Mouse (Mus musculus): ENCODE measurements around the gene Npffr2.
"Not testable (repeated sequence)": the region's sequence is repeated elsewhere in the genome, so short reads cannot be mapped to it uniquely, and the experiment has no call there.

Npffr2 gene

DNA sequence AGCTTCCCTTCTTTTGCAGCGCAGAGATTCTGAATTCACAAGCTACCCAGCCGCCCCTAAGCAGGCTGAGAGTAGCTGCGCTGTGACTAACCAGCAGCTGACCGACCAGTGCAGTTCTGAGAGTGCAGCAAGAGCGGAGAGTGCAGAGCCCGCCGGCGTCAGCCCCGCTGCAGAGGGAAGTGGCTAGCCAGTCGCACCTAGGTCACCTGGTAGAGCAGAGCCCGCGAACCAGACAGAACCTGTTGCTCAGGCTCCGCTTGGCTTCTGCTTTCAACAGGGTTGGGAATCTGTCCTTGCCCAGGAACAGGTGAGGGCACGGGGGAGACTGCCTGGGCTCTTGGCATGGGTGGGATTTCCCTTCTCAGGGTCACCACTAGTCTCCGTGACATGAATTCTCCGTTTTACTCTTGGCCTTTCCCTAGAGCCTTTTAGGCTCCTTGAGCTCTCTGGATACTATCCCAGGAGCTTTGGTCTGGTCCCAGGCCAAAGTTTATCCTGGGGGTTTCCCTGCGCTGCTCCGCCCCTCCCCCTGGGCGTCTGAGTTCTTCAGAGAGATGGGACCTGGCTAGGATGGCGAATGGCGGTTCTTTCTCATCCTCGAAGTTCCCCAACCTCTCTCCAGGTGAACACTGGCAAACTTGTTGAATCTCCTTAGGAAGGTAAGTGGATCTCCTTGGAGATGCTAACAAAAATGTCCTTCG, at the start of gene Npffr2:
TSS of gene Npffr2 (plus strand) at position 552 of the 701 bp plus-strand sequence.
- peak; percentile 6 to 16 for DNase-seq (ENCODE audit: low spot score in 2 of 2)

DNA sequence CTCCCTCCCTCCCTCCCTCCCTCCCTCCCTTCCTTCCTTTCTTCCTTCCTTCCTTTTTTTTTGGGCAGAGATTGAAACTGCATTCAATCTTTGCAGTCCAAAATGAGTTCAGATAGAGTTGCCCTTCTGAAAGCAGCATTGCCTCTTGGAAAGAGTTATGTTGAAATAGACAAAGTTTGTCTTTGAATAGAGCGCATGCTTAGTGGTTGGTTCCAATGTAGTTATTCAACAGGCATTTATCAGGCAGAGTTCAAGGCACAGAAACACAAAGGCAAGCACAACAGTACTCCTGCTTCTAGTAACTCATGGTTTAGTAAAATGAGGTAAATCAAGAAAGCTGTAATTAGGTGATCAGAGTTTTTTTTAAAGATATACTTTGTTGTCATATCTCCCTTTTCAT, 34.7 kb upstream of the Npffr2 start:
- no peak for DNase-seq (ENCODE audit: low spot score in 2 of 2)

DNA sequence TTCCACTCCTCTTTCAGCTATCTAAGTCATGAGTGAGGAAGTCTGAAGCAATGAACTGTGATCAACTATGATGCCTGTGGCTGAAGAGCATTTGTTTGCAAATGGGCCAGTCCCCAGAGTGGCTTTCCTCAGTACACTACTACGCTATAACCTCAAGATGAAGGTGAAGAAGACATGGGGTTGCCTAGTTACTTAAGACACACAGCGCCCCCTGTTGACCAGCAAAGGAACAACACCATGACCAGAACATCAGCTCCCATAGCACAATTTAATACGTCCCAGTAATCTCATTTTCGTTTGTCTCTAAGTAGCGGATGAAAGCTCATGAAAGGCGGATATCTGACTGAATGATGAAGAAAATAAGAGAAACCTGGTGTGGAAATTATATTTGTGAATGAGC, 27.0 kb upstream of the Npffr2 start:
- no peak for DNase-seq (ENCODE audit: low spot score in 2 of 2)

DNA sequence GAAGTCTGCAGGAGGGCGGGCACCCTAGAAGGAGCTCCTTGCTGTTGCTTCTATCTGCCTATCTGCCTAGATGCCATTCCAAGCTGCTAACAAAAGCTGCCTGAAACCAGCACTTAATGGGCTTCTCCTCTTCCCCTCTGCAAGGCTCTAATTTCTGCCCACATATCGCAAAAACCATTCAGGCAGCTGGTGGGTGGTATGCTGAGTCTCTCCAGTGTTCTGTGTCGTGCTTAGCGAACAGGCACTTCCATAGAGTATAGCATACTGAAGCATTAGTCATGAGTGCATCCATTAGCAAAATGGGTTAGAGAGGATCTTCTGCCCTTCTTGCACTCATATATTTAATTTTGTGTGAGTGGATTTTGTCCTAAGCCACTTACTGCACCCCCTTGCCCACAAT, 8.6 kb upstream of the Npffr2 start:
- peak; percentile 6 to 31 for DNase-seq (ENCODE audit: low spot score in 2 of 2)

DNA sequence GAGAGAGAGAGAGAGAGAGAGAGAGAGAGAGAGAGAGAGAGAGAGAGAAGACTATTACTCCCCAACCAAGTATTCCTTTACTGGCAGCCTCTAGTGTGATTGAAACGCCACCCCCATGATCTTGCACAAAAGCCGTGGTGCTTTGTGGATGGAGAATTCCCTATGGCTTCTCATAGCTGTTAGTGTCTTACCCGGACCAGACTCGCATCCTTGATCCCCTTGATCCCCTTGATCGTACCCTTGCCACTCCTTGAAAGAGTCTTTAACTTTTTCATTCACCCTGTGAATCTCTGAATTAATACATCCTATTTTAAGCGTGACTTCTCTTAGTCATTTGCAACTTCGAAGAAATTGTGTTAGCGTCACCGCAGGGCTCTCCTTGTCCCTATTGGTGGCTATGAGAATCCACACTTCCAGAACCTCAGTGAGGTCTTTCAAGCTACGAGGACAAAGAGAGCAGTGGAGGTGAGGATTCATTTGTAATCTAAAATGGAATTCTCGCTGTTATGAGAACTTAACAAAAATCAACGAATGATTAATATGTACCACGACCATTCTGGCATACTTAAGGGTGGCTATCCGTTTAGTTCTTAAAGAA, 949 bp upstream of the Npffr2 start:
- DNase-seq (ENCODE audit: low spot score in 2 of 2), result no peak

DNA sequence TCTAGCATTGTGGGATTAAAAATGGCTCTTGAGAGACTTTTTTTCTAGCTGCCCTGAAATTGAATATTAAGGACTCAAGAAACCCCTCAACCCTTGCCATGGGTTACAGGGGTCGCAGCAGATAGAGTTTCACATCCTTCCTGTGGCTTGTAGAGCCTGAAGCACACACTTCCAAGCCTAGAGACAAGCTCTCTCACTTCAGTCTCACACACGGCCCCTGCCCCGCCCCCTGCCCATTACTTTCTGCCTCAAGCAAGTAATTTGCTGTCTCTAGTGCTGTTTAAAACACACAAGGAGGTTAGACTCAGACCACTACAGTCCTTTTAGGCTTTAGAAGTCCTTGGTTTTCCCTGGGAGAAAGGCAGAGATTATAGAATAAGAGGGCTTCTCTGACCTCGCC, 1.7 kb downstream of the Npffr2 start:
- no peak for DNase-seq (ENCODE audit: low spot score in 2 of 2)

DNA sequence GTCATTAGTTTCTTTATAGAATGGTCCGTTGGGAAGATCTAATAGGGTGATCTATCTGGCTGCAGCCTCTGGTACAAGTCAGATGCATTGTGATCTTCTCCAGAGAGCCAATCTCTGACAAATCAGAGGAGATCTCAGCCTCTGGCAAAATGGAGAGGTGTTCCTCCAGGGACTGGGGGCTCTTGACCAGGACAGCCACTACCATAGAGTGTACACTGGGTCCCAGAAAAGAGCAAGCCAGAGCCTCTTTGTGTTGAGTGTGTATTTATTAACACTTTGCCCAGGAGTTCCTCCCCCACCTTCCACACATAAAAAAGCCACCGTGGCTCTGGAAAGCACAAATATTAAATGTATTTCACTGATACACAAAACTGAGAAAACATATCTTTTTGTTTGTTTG, 2.2 kb downstream of the Npffr2 start:
- no peak for DNase-seq (ENCODE audit: low spot score in 2 of 2)

DNA sequence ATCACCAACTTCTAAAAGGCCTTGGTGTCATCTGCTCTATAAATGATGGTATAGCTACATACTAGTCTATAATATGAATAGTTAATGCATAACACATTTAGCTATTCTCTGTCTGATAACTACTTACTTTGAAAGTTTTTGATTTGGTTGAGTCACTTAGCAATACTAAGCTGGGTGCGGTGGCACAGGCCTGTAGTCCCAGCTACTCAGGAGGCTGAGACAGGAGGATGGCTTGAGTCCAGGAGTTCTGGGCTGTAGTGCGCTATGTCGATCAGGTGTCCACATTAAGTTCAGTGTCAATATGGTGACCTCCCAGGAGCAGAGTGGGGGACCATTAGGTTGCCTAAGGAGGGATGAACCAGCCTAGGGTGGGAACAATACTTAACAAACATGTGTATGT, 8.8 kb downstream of the Npffr2 start:
- DNase-seq (ENCODE audit: low spot score in 2 of 2), result no peak

DNA sequence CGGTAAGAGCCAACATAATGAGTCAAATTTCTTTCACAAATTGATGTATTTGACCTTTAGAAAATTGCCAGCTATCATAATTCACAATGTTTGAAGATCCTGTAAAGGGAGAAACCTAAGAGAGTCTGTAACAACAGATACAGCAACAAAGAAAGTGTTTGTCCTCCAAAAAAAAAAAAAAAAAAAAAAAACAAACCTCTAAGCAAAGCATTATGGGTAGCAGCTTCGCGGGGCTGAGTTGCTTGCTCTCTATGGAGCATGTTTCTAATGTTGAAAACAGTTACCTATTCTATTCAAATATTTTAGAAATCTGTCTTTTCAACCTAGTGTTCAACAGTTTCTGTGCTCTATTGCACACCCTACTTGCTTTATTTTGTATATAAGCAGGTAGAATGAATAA, 15.2 kb downstream of the Npffr2 start:
- no peak for DNase-seq (ENCODE audit: low spot score in 2 of 2)

DNA sequence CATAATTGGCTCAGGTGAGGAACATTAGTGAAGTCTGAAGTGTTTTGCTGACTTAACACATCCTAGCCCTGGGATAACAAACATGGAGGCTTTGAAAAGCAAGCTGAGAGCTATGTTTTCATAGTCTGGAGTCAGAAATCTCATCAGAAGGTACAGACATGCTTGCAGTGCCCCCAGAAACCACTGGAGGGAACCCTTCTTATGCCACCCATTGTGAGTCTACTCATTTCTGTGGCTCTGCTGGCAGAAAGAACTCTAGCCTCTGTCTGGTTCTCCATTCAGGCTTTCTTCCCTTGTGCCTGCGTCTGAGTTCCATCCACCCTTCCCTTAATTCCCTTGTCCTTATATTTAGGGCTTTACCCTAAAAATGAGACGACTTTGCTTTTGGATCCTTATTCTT, 16.2 kb downstream of the Npffr2 start:
- DNase-seq (ENCODE audit: low spot score in 2 of 2), result peak; percentile 69 to 90

DNA sequence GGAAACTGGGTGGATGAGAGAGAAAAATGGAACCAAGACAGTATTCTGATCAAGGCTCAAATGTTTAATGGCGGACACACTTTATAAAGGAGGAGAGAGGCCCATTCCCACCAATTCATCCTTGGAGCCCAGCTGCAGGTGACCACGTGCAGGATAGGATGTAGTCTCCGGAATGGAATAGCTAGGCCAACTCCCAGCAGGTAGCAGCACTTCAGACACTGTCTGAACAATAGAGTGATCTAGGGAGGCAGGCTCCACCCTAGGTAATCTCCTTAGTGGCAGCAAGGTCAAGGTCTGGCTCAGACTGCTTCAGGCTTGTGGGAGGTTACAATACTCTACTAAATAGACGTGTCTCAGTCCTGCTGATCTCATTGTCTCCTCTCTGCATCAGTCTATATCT, 31.9 kb downstream of the Npffr2 start:
- not testable (repeated sequence) for DNase-seq (ENCODE audit: low spot score in 2 of 2)

DNA sequence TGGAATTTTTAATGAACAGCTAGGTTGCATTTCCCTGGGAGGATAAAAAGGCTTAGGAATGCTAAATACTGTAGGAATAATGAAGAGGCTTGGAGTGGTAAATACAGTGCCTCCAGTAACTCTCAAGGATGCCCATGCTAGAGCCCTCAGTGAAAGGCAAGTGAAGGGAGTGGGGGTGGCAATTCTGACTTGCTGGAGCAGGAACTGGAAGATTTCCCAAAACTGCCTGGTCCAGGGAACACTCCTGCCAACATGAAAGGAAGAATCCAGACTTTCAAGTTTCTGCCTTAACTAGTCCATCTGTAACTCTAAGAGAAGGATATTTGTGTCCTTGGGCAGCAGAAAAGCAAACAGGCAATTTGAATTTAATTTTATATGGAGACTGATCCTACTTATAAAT, 34.2 kb downstream of the Npffr2 start:
- peak; percentile 40 to 56 for DNase-seq (ENCODE audit: low spot score in 2 of 2)

DNA sequence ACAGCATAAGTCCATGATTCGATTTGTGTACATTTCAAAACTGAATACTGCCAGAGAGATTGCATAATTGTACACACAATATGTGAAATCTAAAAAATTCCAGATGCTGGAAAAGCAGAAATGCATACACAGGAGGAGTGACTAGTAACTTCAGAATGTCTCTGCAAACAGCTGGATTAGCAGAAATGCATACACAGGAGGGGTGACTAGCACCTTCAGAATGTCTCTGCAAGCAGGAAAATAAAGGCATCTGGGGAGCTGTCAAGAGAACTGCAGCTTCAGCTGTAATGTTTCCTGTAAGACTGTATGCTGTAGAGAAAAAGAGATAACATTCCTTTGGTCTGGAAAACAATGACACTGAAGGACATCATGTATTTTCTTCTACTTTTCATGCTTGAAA, 51.4 kb downstream of the Npffr2 start:
- DNase-seq (ENCODE audit: low spot score in 2 of 2), result no peak

DNA sequence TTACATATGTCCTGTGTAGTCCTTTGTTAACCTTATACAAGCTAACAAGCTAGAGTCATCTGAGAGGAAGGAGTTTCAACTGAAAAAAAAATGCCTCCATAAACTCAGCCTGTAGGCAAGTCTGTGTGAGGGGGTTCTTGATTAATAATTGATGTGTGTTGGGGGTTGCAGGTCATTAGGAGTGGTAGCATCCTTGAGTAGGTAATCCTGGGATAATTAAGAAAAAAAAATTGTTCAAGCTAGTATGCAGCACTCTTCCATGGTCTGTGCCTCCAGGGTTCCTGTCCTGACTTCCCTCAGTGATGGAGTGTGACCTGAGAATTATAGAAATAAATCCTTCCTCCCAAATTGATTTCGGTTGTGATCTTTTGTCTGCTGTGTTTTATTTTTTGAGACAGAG, 52.0 kb downstream of the Npffr2 start:
- DNase-seq (ENCODE audit: low spot score in 2 of 2), result no peak

DNA sequence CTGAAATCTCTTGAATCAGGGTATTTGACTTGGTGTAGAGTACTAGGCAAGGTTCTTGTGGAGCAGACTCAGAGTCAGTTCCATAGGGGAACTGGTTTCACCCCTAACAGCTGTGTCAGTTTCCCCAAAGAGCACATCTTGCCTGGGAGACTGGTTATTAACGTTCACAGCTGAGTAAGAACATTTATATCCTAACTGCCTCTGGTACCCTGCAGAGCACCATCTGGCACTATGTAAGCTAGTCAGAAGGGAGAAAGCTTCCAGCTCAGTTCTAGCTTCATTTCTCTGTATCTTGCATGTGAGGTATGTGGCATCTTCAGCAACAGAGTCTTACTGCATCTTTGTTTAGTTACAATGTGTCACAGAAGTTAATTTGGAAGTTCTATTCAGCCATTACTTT, 53.9 kb downstream of the Npffr2 start:
- peak; percentile 5 to 15 for DNase-seq (ENCODE audit: low spot score in 2 of 2)

DNA sequence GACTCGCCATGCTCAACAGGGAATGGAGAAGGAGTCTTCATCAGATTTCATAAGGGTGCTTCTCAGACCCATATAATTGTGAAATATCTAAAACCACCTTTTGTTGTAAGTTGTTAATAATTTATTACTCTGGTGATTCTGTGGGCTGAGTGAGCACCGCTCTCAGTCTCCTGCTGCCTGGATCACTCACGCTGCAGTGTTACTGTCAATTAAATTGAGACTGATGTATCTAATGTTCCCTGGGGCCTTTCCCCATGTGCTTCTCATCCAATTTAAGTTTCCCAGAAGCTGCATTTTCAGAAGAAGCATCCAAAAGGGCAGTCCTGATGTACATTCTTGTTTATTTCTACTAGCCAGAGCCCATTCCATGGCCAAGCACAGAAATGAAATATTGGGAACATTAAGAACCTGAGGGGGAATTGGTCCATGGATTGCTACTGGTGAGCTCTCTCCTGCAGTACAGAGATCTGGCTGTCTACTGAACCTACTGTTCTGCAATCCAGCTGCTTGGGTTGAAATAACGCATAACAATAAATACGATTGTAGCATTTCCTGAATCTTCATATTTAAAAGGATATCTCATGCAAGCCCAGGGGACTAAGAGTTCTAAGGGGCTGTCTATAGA, 54.6 kb downstream of the Npffr2 start:
- DNase-seq (ENCODE audit: low spot score in 2 of 2), result no peak

DNA sequence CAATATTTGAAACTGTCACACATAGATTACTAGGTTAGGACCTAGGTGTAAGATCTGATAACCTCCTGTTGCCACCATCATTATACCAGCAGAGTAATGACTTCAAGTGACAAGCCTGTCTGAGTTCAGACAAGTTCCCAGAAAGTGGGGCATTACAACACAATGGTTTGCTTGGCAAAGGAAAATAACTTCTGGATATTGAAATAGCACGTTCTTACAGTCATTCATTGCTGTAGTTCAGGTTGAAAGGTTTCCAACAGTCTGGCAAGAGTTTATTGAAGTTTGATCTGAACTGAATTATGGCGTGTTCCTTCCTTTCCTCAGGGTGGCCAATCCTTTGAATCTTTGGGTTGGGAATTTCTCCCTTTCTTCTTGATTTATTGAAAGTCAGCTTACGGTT, 57.8 kb downstream of the Npffr2 start:
- DNase-seq (ENCODE audit: low spot score in 2 of 2), result no peak

DNA sequence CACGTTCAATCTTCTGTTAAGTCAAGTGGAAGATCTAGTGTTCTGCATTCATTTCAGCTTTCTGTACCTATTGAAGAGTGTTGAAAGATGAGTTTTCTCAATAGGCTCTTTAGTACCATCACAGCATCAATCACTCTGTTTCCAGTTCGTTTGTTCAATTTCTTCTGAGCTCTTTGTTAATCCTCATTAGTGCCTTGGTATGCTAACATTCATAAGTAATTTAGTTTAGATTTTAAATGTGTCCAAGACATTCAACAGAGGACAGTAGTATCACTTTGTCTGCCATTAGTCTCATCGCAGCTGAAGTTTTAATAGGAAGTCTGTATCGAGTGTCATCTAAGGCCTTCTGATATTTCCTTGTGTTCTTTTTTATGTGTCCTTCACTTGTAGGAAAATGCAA, 65.1 kb downstream of the Npffr2 start:
- no peak for DNase-seq (ENCODE audit: low spot score in 2 of 2)

DNA sequence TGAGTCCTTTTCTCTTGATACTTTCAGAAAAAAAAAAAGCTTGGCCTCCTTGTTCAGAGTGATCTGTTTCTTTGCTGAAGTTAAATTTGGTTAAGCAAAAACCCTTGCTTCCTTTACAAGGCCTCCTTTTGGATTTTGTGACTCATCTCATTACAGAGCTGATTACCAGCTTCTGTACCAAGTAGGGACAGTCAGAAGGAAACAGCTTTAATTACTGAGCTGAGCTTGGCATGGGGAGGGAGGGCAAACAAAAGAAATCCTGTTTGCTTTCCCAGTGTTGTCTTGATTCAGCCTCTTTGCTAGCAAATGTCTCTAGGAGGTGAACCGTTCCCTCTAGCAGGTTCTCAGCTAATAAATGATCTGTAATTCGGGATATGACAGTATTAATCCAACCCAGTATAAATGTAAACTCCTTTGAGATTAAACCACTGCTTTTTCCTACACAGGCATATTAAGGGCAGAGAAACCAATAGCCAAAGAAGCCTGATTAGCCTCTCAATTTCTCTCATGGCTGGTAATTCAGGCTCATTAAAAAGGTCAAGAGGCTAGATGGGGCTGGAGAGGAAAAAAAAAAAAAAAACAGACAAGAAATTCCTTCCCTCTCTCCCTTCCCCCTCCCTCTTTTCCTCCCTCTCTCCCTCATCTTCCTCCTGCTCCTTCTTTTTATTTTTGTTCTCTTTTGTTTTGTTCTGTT, 84.2 kb downstream of the Npffr2 start:
- DNase-seq (ENCODE audit: low spot score in 2 of 2), result peak in 1 of 2 experiments; percentile 6

DNA sequence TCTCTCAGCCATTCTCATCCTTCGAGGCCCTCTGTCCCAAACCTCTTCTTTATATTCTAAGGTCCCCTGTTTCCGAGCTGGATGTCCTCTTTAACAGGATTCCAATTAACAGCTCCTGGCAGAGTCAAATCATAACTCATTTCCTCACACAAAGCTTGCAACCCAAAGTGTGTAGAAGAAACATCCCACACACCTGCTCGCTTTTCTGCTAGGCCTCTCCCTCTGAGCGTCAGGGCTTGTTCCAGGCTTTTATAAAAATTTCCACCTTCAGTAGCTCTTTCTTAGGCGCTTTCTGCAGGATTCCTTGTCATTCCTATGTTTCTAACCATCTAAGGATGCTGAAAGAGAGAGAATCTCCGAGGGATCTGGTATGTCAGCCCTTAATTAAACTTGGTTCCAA, 85.0 kb downstream of the Npffr2 start:
- no peak for DNase-seq (ENCODE audit: low spot score in 2 of 2)

DNA sequence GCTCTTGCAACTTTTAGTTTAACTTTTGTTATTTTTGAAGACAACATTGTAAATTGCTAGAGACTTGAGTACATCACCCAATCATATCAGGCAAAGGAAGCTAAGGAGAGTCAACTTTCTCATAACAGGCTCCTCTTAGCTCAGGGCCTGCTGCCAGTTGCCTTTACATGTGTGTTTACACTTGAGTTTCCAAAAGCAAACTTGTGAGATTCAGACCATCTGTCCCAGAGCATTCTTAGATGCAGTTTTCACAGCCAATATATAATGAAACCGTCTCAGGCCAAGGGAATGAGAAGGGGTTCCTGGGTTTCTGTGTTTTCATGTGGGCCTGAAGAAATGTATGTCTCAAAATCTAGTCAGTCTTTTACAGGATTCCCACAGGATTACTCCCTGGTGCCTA, 104.4 kb downstream of the Npffr2 start:
- DNase-seq (ENCODE audit: low spot score in 2 of 2), result peak in 1 of 2 experiments; percentile 69
